Mouse (Mus musculus): ENCODE measurements around the gene Zfc3h1.

DNA sequence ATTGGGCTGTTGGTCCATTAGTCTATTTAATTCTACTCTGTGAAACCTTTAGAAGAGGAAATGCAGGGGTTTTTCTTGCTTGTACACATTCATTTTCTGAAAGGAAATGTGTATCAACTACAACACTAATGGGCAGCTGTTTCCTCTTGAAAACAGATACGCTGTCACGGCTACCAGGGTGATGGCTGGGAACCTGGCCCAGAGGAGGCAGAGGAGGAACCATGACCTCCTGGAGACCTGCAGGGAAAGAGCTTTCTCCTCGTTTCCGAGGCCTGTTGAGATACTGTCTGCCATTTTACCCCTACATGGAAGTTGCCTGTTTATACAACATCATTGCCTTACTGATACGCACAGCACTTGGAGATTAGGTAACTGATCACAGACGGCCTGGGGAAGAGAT is 81.0 kb downstream of the Zfc3h1 start:
- TF ChIP-seq GATA1 (IDR thresholded peaks at IDR 0.05; ENCODE audit: low read length) (no peak), TAL1 (IDR thresholded peaks at IDR 0.05; ENCODE audit: low read length) (no peak)

Data from erythroblast, embryonic 14.5 days (primary cell).